Mouse (Mus musculus): ENCODE data around the gene Pacsin2. TPM values are rescaled to one million over a fixed set of nuclear protein-coding genes. Genes with fewer than 3 reads are reported as not detected.
"Not testable (repeated sequence)": the region's sequence is repeated elsewhere in the genome, so short reads cannot be mapped to it uniquely, and the experiment has no call there.

Gene Pacsin2
- polyA plus RNA-seq, 1 experiment from 2014 or later = 61.3 TPM

- Histone ChIP-seq H3K4me3 (replicated peaks; ENCODE audit: low read depth, low read length) (no peak overlapping the region), H3K27ac (no peak overlapping the region), H3K9ac (ENCODE audit: low read depth, low read length) (no peak overlapping the region), H3K27me3 (ENCODE audit: insufficient read depth, low read length) (no peaks in the 10 kb centered on the region), H3K9me3 (replicated peaks; ENCODE audit: low read length) (no peaks in the 10 kb centered on the region), H3K4me2 (ENCODE audit: low read length) (no peak overlapping the region), H3K36me3 (ENCODE audit: insufficient read depth, low read length) (no peaks in the 10 kb centered on the region), H3K4me1 (replicated peaks; ENCODE audit: insufficient read depth, low read length) (0 out of 2 replicates have a peak, but pooled peaks cover 16% of the 10 kb centered on the region)
- 71% methylated on average over 8 of the region's 8 CpGs for WGBS
- peak; percentile 37; the same call in 1 of the 2 replicates for TF ChIP-seq CTCF (IDR thresholded peaks at IDR 0.05; ENCODE audit: low read depth)
- no peak for ATAC-seq (replicated peaks; ENCODE audit: low FRiP score, low read depth)
- DNase-seq (ENCODE audit: low spot score) = no peak
Observed at GRCm38 (mm10) chr15:83408692-83409442, 55.5 kb downstream of the Pacsin2 start.

DNA sequence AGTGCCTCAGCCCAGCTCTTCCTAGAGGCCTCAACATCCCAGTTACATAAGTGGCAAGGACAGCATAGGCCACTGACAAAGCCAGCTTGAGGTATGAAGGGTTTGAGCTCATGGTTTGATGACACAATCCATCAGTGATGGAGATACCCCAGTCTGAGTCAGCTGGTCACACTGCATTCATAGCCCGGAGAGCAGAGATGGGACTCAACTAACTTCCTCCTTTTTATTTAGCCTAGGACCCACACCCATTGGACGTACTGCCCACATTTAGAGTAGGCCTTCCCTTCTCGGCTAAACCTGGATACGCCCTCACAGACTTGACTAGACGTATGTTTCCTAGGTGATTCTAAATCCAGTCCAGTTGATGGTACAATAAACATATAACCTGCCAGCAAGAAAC lies 56.2 kb downstream of the Pacsin2 start:
- no peak for TF ChIP-seq CTCF (IDR thresholded peaks at IDR 0.05; ENCODE audit: low read depth)
- no peak overlapping the region for H3K27ac ChIP-seq
- H3K9me3 ChIP-seq (replicated peaks; ENCODE audit: low read length) = no peaks in the 10 kb centered on the region
- no peak overlapping the region for H3K4me2 ChIP-seq (ENCODE audit: low read length)
- DNase-seq (ENCODE audit: low spot score) = no peak
- H3K36me3 ChIP-seq (ENCODE audit: insufficient read depth, low read length) = no peaks in the 10 kb centered on the region
- ATAC-seq (replicated peaks; ENCODE audit: low FRiP score, low read depth) = 0 out of 2 replicates have a peak, but pooled peaks have one; percentile 37
- 0 out of 2 replicates have a peak, but pooled peaks cover 16% of the 10 kb centered on the region for H3K4me1 ChIP-seq (replicated peaks; ENCODE audit: insufficient read depth, low read length)
- H3K4me3 ChIP-seq (replicated peaks; ENCODE audit: low read depth, low read length) = no peak overlapping the region
- no peaks in the 10 kb centered on the region for H3K27me3 ChIP-seq (ENCODE audit: insufficient read depth, low read length)
- no peak overlapping the region for H3K9ac ChIP-seq (ENCODE audit: low read depth, low read length)
- 83% methylated on average over 5 of the region's 5 CpGs for WGBS

- Histone ChIP-seq H3K36me3 (ENCODE audit: insufficient read depth, low read length) (no peaks in the 10 kb centered on the region), H3K4me1 (replicated peaks; ENCODE audit: insufficient read depth, low read length) (0 out of 2 replicates have a peak, but pooled peaks cover 16% of the 10 kb centered on the region), H3K4me3 (replicated peaks; ENCODE audit: low read depth, low read length) (no peak overlapping the region), H3K4me2 (ENCODE audit: low read length) (no peak overlapping the region), H3K9ac (ENCODE audit: low read depth, low read length) (no peak overlapping the region), H3K9me3 (replicated peaks; ENCODE audit: low read length) (no peaks in the 10 kb centered on the region), H3K27me3 (ENCODE audit: insufficient read depth, low read length) (no peaks in the 10 kb centered on the region), H3K27ac (no peak overlapping the region)
- ATAC-seq (replicated peaks; ENCODE audit: low FRiP score, low read depth) = no peak
- no peak for DNase-seq (ENCODE audit: low spot score)
- TF ChIP-seq CTCF (IDR thresholded peaks at IDR 0.05; ENCODE audit: low read depth) = no peak
- WGBS = 87% methylated on average over 5 of the region's 5 CpGs
Observed at GRCm38 (mm10) chr15:83407502-83407901, 56.9 kb downstream of the Pacsin2 start.

DNA sequence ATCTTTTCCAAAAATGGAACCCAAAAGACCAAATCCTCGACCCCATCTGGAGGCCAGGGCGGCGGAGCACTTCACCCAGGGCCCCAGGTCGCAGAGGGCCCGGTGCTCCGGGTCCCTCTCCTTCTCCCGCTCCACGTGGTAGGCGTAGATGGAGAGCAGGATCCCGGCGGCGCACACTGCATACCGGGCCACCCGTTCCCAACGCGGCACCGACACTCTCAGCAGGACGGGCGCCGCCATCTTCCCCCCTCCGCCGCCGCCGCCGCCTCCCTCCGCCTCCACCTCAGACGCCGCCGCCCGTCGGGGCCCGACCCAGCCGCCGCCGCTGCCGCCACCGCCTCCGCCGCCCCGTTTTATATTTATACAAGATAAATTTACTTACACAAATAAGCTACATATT lies 58.5 kb downstream of the Pacsin2 start:
- H3K36me3 ChIP-seq (ENCODE audit: insufficient read depth, low read length); H3K9me3 ChIP-seq (replicated peaks; ENCODE audit: low read length); ATAC-seq (replicated peaks; ENCODE audit: low FRiP score, low read depth); H3K27me3 ChIP-seq (ENCODE audit: insufficient read depth, low read length); H3K9ac ChIP-seq (ENCODE audit: low read depth, low read length); H3K4me3 ChIP-seq (replicated peaks; ENCODE audit: low read depth, low read length); DNase-seq (ENCODE audit: low spot score); H3K27ac ChIP-seq; H3K4me2 ChIP-seq (ENCODE audit: low read length): not testable (repeated sequence)
- 97% methylated on average over 14 of the region's 40 CpGs for WGBS
- H3K4me1 ChIP-seq (replicated peaks; ENCODE audit: insufficient read depth, low read length) = 0 out of 2 replicates have a peak, but pooled peaks cover 14% of the 10 kb centered on the region

DNA sequence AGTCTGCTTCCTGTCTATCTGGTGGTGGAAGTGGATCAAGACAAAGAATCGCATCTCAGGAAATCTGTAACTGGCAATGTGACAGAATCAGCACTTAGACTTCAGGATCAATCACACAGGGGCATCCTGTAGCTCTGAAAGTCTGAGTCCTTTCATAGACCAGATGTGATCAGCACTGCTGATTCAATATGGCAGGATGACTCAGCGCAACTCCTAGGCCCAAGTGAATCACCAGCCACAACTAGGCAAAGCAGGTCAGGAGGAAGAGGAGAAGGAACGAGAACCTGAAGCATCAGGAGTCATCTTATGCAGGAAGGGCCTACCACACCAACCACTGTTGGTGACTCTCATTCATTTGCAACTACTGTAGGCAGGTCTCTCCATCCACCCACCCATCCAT lies 60.4 kb downstream of the Pacsin2 start:
- Histone ChIP-seq H3K27ac (no peak overlapping the region), H3K4me3 (replicated peaks; ENCODE audit: low read depth, low read length) (no peak overlapping the region), H3K4me2 (ENCODE audit: low read length) (no peak overlapping the region), H3K9ac (ENCODE audit: low read depth, low read length) (no peak overlapping the region), H3K9me3 (replicated peaks; ENCODE audit: low read length) (no peaks in the 10 kb centered on the region), H3K27me3 (ENCODE audit: insufficient read depth, low read length) (no peaks in the 10 kb centered on the region), H3K4me1 (replicated peaks; ENCODE audit: insufficient read depth, low read length) (peaks cover 11% of the 10 kb centered on the region), H3K36me3 (ENCODE audit: insufficient read depth, low read length) (no peaks in the 10 kb centered on the region)
- WGBS = 91% methylated on average over 3 of the region's 3 CpGs
- TF ChIP-seq CTCF (IDR thresholded peaks at IDR 0.05; ENCODE audit: low read depth) = no peak
- ATAC-seq (replicated peaks; ENCODE audit: low FRiP score, low read depth) (no peak), DNase-seq (ENCODE audit: low spot score) (no peak)

GRCm38 (mm10) chr15:83403016-83403415 lies 61.4 kb downstream of the Pacsin2 start:
- no peak for DNase-seq (ENCODE audit: low spot score)
- H3K4me3 ChIP-seq (replicated peaks; ENCODE audit: low read depth, low read length) = no peak overlapping the region
- 76% methylated on average over 5 of the region's 5 CpGs for WGBS
- H3K36me3 ChIP-seq (ENCODE audit: insufficient read depth, low read length) = no peaks in the 10 kb centered on the region
- H3K27me3 ChIP-seq (ENCODE audit: insufficient read depth, low read length) = no peaks in the 10 kb centered on the region
- no peak overlapping the region for H3K4me2 ChIP-seq (ENCODE audit: low read length)
- H3K9ac ChIP-seq (ENCODE audit: low read depth, low read length) = no peak overlapping the region
- no peak for TF ChIP-seq CTCF (IDR thresholded peaks at IDR 0.05; ENCODE audit: low read depth)
- ATAC-seq (replicated peaks; ENCODE audit: low FRiP score, low read depth) = no peak
- no peaks in the 10 kb centered on the region for H3K9me3 ChIP-seq (replicated peaks; ENCODE audit: low read length)
- H3K4me1 ChIP-seq (replicated peaks; ENCODE audit: insufficient read depth, low read length) = peaks cover 11% of the 10 kb centered on the region
- no peak overlapping the region for H3K27ac ChIP-seq

All from kidney, postnatal 0 days (tissue).